Mouse (Mus musculus): ENCODE results near the gene Klhl22. TPM values are rescaled to one million over a fixed set of nuclear protein-coding genes. Genes with fewer than 3 reads are reported as not detected.

The Klhl22 gene
- polyA plus RNA-seq, 1 experiment from 2014 or later: 68.9 TPM

DNA sequence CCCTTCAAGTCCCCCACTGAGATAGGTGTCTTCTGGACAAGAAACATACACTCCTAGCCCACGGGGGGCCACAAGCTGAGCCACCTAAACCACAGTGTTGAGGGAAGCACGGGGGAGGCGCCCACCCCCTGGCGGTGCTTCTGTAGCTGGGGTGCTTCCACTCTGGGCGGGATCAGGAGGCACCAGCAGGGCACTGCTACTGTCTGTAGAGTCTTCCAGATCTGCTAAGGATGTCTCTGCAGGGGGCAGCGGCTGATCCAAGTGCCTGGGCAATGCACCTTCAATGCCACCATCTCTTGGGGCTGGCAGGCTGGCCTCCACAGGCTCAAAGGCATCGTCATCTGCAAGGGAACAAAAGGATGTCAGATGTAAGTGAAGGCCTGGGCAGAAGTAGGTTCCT lies 83.0 kb downstream of the Klhl22 start:
- no peaks in the 10 kb centered on the region for H3K4me1 ChIP-seq (replicated peaks)
- H3K36me3 ChIP-seq: peaks cover 90% of the 10 kb centered on the region
- no peak overlapping the region for H3K27ac ChIP-seq
- no peaks in the 10 kb centered on the region for H3K9me3 ChIP-seq
- ATAC-seq: no peak
- H3K4me3 ChIP-seq (replicated peaks): no peak overlapping the region
- no peak overlapping the region for H3K4me2 ChIP-seq (replicated peaks)
- no peak overlapping the region for H3K9ac ChIP-seq (replicated peaks)
- WGBS: 96% methylated on average over 7 of the region's 7 CpGs
- H3K27me3 ChIP-seq: peaks cover 8% of the 10 kb centered on the region

Other genes starting within 250 kb of the Klhl22 start
- 61.7 and 65.0 TPM in 2 replicates for gene Thap7, start 228.5 kb upstream of the Klhl22 start, polyA plus RNA-seq (2015; fragmentation: Nextera tagmentation; extraction: Ambion mirVana)
- 0.28 and 0.55 TPM in 2 replicates for gene Lrrc74b, start 198.4 kb upstream of the Klhl22 start, polyA plus RNA-seq (2015; fragmentation: Nextera tagmentation; extraction: Ambion mirVana)
- gene P2rx6, start 197.7 kb upstream of the Klhl22 start, polyA plus RNA-seq (2015; fragmentation: Nextera tagmentation; extraction: Ambion mirVana): 1.0 and 1.3 TPM in 2 replicates
- 13.8 and 14.3 TPM in 2 replicates for gene Slc7a4, start 176.4 kb upstream of the Klhl22 start, polyA plus RNA-seq (2015; fragmentation: Nextera tagmentation; extraction: Ambion mirVana)
- gene Smpd4, start 140.3 kb upstream of the Klhl22 start, polyA plus RNA-seq (2015; fragmentation: Nextera tagmentation; extraction: Ambion mirVana): 27.3 and 27.9 TPM in 2 replicates
- gene Ccdc74a, start 113.1 kb upstream of the Klhl22 start, polyA plus RNA-seq (2015; fragmentation: Nextera tagmentation; extraction: Ambion mirVana): 4.4 and 4.8 TPM in 2 replicates
- gene Med15, start 26.7 kb upstream of the Klhl22 start, polyA plus RNA-seq (2015; fragmentation: Nextera tagmentation; extraction: Ambion mirVana): 44.7 and 47.7 TPM in 2 replicates
- gene Scarf2, start 37.7 kb downstream of the Klhl22 start, polyA plus RNA-seq (2015; fragmentation: Nextera tagmentation; extraction: Ambion mirVana): 0.85 and 1.6 TPM in 2 replicates
- 0.54 and 0.70 TPM in 2 replicates for gene B830017H08Rik, start 73.5 kb downstream of the Klhl22 start, polyA plus RNA-seq (2015; fragmentation: Nextera tagmentation; extraction: Ambion mirVana)
- gene Car15, start 78.7 kb downstream of the Klhl22 start, polyA plus RNA-seq (2015; fragmentation: Nextera tagmentation; extraction: Ambion mirVana): 5.3 and 5.5 TPM in 2 replicates
- gene Gm20518, start 132.1 kb downstream of the Klhl22 start, polyA plus RNA-seq (2015; fragmentation: Nextera tagmentation; extraction: Ambion mirVana): 0.71 and 0.98 TPM in 2 replicates
- gene Tssk1, start 134.6 kb downstream of the Klhl22 start, polyA plus RNA-seq (2015; fragmentation: Nextera tagmentation; extraction: Ambion mirVana): 0.07 TPM in 1 of 2 replicates, not detected in the other
- 97.9 and 103 TPM in 2 replicates for gene Dgcr2, start 138.9 kb downstream of the Klhl22 start, polyA plus RNA-seq (2015; fragmentation: Nextera tagmentation; extraction: Ambion mirVana)
- 0.14 and 0.19 TPM in 2 replicates for gene Tssk2, start 139.0 kb downstream of the Klhl22 start, polyA plus RNA-seq (2015; fragmentation: Nextera tagmentation; extraction: Ambion mirVana)
- 56.1 and 56.6 TPM in 2 replicates for gene Ess2, start 151.7 kb downstream of the Klhl22 start, polyA plus RNA-seq (2015; fragmentation: Nextera tagmentation; extraction: Ambion mirVana)
- 0.40 and 1.5 TPM in 2 replicates for gene Gsc2, start 155.4 kb downstream of the Klhl22 start, polyA plus RNA-seq (2015; fragmentation: Nextera tagmentation; extraction: Ambion mirVana)
- 146 and 148 TPM in 2 replicates for gene Slc25a1, start 168.6 kb downstream of the Klhl22 start, polyA plus RNA-seq (2015; fragmentation: Nextera tagmentation; extraction: Ambion mirVana)
- gene Vpreb2, start 220.8 kb downstream of the Klhl22 start, polyA plus RNA-seq (2015; fragmentation: Nextera tagmentation; extraction: Ambion mirVana): not detected in 2 replicates